In genomic region chr14:52278932-52279746, GRCm38 (mm10) we compare ENCODE assay signal across 8 mouse cellular contexts. TPM values are rescaled to one million over a fixed set of nuclear protein-coding genes. Genes with fewer than 3 reads are reported as not detected.
DNase-seq lines count a peak whose midpoint lies in the region; ATAC-seq and TF ChIP-seq lines count a peak whose summit lies in the region.

TSS of gene Tox4 (plus strand) at chr14:52279146.
TSS of gene Rab2b (minus strand) at chr14:52279545.

- TF ChIP-seq POLR2A in CH12.LX (IDR thresholded peaks at IDR 0.05; ENCODE audit: low read depth, low read length) = peak; percentile 91

- no peaks in the 10 kb centered on the region for H3K27me3 ChIP-seq in CH12.LX (replicated peaks)
- no peaks in the 10 kb centered on the region for H3K27me3 ChIP-seq in forebrain, embryonic 11.5 days (ENCODE audit: control insufficient read depth, insufficient read depth, low read length)
- H3K27me3 ChIP-seq in heart, embryonic 16.5 days (ENCODE audit: control insufficient read depth, insufficient read depth, low read length) = no peaks in the 10 kb centered on the region
- H3K27me3 ChIP-seq in liver, embryonic 15.5 days = no peaks in the 10 kb centered on the region
- no peaks in the 10 kb centered on the region for H3K27me3 ChIP-seq in neural tube, embryonic 12.5 days (replicated peaks)

- peak; percentile 99 for ATAC-seq in forebrain, embryonic 11.5 days (replicated peaks; ENCODE audit: low FRiP score)
- peak; percentile 94 for ATAC-seq in heart, embryonic 16.5 days (replicated peaks; ENCODE audit: extremely low read depth, insufficient read depth, low FRiP score)
- ATAC-seq in liver, embryonic 15.5 days (ENCODE audit: insufficient read depth) = peak; percentile 96
- ATAC-seq in neural tube, embryonic 12.5 days (ENCODE audit: low FRiP score, low read depth) = peak; percentile 98

- H3K36me3 ChIP-seq in CH12.LX (replicated peaks in 1 of 2; ENCODE audit: control insufficient read depth in 1 of 2, insufficient read depth in 1 of 2, low read length in 1 of 2) = peaks cover 16 to 41% of the 10 kb centered on the region in 2 experiments
- H3K36me3 ChIP-seq in forebrain, embryonic 11.5 days (ENCODE audit: control insufficient read depth, insufficient read depth, low read length) = no peaks in the 10 kb centered on the region
- peaks cover 6% of the 10 kb centered on the region for H3K36me3 ChIP-seq in heart, embryonic 16.5 days (ENCODE audit: control insufficient read depth, insufficient read depth)
- 0 out of 2 replicates have a peak, but pooled peaks cover 8% of the 10 kb centered on the region for H3K36me3 ChIP-seq in liver, embryonic 15.5 days (replicated peaks)
- H3K36me3 ChIP-seq in neural tube, embryonic 12.5 days = peaks cover 18% of the 10 kb centered on the region

- in situ Hi-C loops in CH12.LX (cut with MboI; ENCODE audit: low pct_ligation_motif_present, low pct_unique_long_range_greater_than_20kb, low sequenced_read_pairs) = no loop called here

- under 1% methylated on average over 66 of the region's 66 CpGs for WGBS in forebrain, embryonic 11.5 days
- under 1% methylated on average over 59 of the region's 66 CpGs for WGBS in heart, embryonic 16.5 days
- WGBS in liver, embryonic 15.5 days (ENCODE audit: insufficient replicate concordance) = under 1% methylated on average over 66 of the region's 66 CpGs
- under 1% methylated on average over 65 of the region's 66 CpGs for WGBS in neural tube, embryonic 12.5 days

- peak within 1 kb of the TSS; percentile 63 for H3K27ac ChIP-seq in CH12.LX (ENCODE audit: insufficient read depth, low read depth)
- H3K27ac ChIP-seq in forebrain, embryonic 11.5 days (ENCODE audit: low read depth, low read length) = peak within 1 kb of the TSS; percentile 69
- H3K27ac ChIP-seq in heart, embryonic 16.5 days (ENCODE audit: low read length) = peak within 1 kb of the TSS; percentile 90
- peak within 1 kb of the TSS; percentile 92 for H3K27ac ChIP-seq in liver, embryonic 15.5 days (replicated peaks)
- peak within 1 kb of the TSS; percentile 68 for H3K27ac ChIP-seq in neural tube, embryonic 12.5 days

- H3K4me1 ChIP-seq in CH12.LX (ENCODE audit: control insufficient read depth in 1 of 2, insufficient read depth in 2 of 2) = peaks cover 4 to 22% of the 10 kb centered on the region in 2 experiments; a peak in 3 of 4 replicates
- H3K4me1 ChIP-seq in forebrain, embryonic 11.5 days (replicated peaks; ENCODE audit: control insufficient read depth, insufficient read depth, low read length) = no peaks in the 10 kb centered on the region
- peaks cover 12% of the 10 kb centered on the region for H3K4me1 ChIP-seq in heart, embryonic 16.5 days (ENCODE audit: control insufficient read depth, insufficient read depth, low read length)
- H3K4me1 ChIP-seq in liver, embryonic 15.5 days (replicated peaks) = peaks cover 23% of the 10 kb centered on the region
- H3K4me1 ChIP-seq in neural tube, embryonic 12.5 days = peaks cover 7% of the 10 kb centered on the region

- peaks cover 45% of the 10 kb centered on the region for H3K79me2 ChIP-seq in CH12.LX (replicated peaks; ENCODE audit: control insufficient read depth, extremely low read depth, insufficient read depth, poor library complexity, severe bottlenecking)

- peak; percentile 63 to 100 for TF ChIP-seq CTCF in CH12.LX (conservative IDR thresholded peaks at IDR 0.05 in 1 of 2, IDR thresholded peaks at IDR 0.05 in 1 of 2; ENCODE audit: low read depth in 2 of 2, low read length in 2 of 2)

- DNase-seq in CH12.LX (ENCODE audit: extremely low read depth) = peak; percentile 99
- DNase-seq in c-Kit-positive CD71-positive TER-119-negative erythroid progenitor cells, embryonic 14.5 days (ENCODE audit: low read depth) = peak; percentile 99
- peak; percentile 99 for DNase-seq in forebrain, embryonic 11.5 days (ENCODE audit: low spot score)
- DNase-seq in kidney, postnatal 36 days = peak; percentile 98
- peak; percentile 100 for DNase-seq in telencephalon, adult 2 months (ENCODE audit: low read depth, low spot score)

- H3K9me3 ChIP-seq in CH12.LX (replicated peaks; ENCODE audit: low read length) = no peaks in the 10 kb centered on the region
- H3K9me3 ChIP-seq in forebrain, embryonic 11.5 days (ENCODE audit: control insufficient read depth, low read length) = no peaks in the 10 kb centered on the region
- no peaks in the 10 kb centered on the region for H3K9me3 ChIP-seq in heart, embryonic 16.5 days (replicated peaks; ENCODE audit: control insufficient read depth, low read length)
- no peaks in the 10 kb centered on the region for H3K9me3 ChIP-seq in liver, embryonic 15.5 days (replicated peaks)
- H3K9me3 ChIP-seq in neural tube, embryonic 12.5 days = no peaks in the 10 kb centered on the region

- peak within 1 kb of the TSS; percentile 96 for H3K4me2 ChIP-seq in CH12.LX (ENCODE audit: insufficient read depth, low read depth, poor library complexity, severe bottlenecking)
- peak within 1 kb of the TSS; percentile 67 for H3K4me2 ChIP-seq in forebrain, embryonic 11.5 days (ENCODE audit: low read depth, low read length, severe bottlenecking)
- peak within 1 kb of the TSS; percentile 81 for H3K4me2 ChIP-seq in heart, embryonic 16.5 days (ENCODE audit: low read depth, low read length)
- peak within 1 kb of the TSS; percentile 84 for H3K4me2 ChIP-seq in liver, embryonic 15.5 days
- H3K4me2 ChIP-seq in neural tube, embryonic 12.5 days (replicated peaks) = peak within 1 kb of the TSS; percentile 73

- H3K4me3 ChIP-seq in CH12.LX (replicated peaks in 1 of 3; ENCODE audit: low read depth in 2 of 3, low read length in 2 of 3, poor library complexity in 1 of 3) = peak within 1 kb of the TSS; percentile 77 to 96 (median 82)
- H3K4me3 ChIP-seq in forebrain, embryonic 11.5 days (ENCODE audit: low read depth, low read length) = peak within 1 kb of the TSS; percentile 89
- H3K4me3 ChIP-seq in heart, embryonic 16.5 days (ENCODE audit: low read length) = peak within 1 kb of the TSS; percentile 82
- peak within 1 kb of the TSS; percentile 80 for H3K4me3 ChIP-seq in liver, embryonic 15.5 days (replicated peaks)
- peak within 1 kb of the TSS; percentile 88 for H3K4me3 ChIP-seq in neural tube, embryonic 12.5 days

- H3K9ac ChIP-seq in CH12.LX (ENCODE audit: insufficient read depth, low read depth) = peak within 1 kb of the TSS; percentile 87
- peak within 1 kb of the TSS; percentile 78 for H3K9ac ChIP-seq in forebrain, embryonic 11.5 days (ENCODE audit: low read length)
- H3K9ac ChIP-seq in heart, embryonic 16.5 days (ENCODE audit: low read length) = peak within 1 kb of the TSS; percentile 93
- peak within 1 kb of the TSS; percentile 76 for H3K9ac ChIP-seq in liver, embryonic 15.5 days
- H3K9ac ChIP-seq in neural tube, embryonic 12.5 days = peak within 1 kb of the TSS; percentile 88

- no peak; the same call in 1 of the 2 replicates for TF ChIP-seq RAD21 in CH12.LX (IDR thresholded peaks at IDR 0.05; ENCODE audit: low read depth, low read length)

- TF ChIP-seq EP300 in CH12.LX (IDR thresholded peaks at IDR 0.05; ENCODE audit: low read length) = no peak

- dilution Hi-C loops in CH12.LX (cut with MboI; ENCODE audit: extremely low pct_ligation_motif_present, extremely low pct_unique_long_range_greater_than_20kb, low sequenced_read_pairs) = no loop called here

TF ChIP-seq in CH12.LX, 34 proteins besides CTCF, POLR2A, EP300 and RAD21 (continues in another document):
- TF ChIP-seq CHD2 (IDR thresholded peaks at IDR 0.05; ENCODE audit: low read length) (0 out of 2 replicates have a peak, but pooled peaks have one; percentile 20), MAX (IDR thresholded peaks at IDR 0.05; ENCODE audit: low read length) (no peak), E2F4 (IDR thresholded peaks at IDR 0.05; ENCODE audit: insufficient replicate concordance, low read depth, low read length) (no peak), ZKSCAN1 (IDR thresholded peaks at IDR 0.05; ENCODE audit: borderline replicate concordance, low read depth, low read length) (no peak), RCOR1 (conservative IDR thresholded peaks at IDR 0.05; ENCODE audit: low read depth, low read length) (no peak), BHLHE40 (IDR thresholded peaks at IDR 0.05; ENCODE audit: low read depth, low read length) (no peak), NRF1 (IDR thresholded peaks at IDR 0.05; ENCODE audit: low read depth, low read length) (no peak), MYC (IDR thresholded peaks at IDR 0.05; ENCODE audit: low read depth, low read length) (no peak), USF2 (conservative IDR thresholded peaks at IDR 0.05; ENCODE audit: low read depth, low read length) (no peak), MAFK (IDR thresholded peaks at IDR 0.05; ENCODE audit: insufficient replicate concordance, low read length) (no peak), MEF2A (IDR thresholded peaks at IDR 0.05; ENCODE audit: borderline replicate concordance, low read depth, low read length) (peak; percentile 58; the same call in 1 of the 2 replicates), NELFE (IDR thresholded peaks at IDR 0.05; ENCODE audit: low read depth, low read length) (peak; percentile 84), ETS1 (conservative IDR thresholded peaks at IDR 0.05; ENCODE audit: low read depth, low read length) (no peak), ZNF384 (IDR thresholded peaks at IDR 0.05; ENCODE audit: low read depth, low read length) (no peak), JUN (IDR thresholded peaks at IDR 0.05; ENCODE audit: insufficient read depth, low read depth, low read length) (no peak), MAZ (IDR thresholded peaks at IDR 0.05; ENCODE audit: low read depth, low read length) (peak; percentile 85), CHD1 (IDR thresholded peaks at IDR 0.05; ENCODE audit: low read depth, low read length) (no peak), PAX5 (IDR thresholded peaks at IDR 0.05; ENCODE audit: low read length) (no peak)

RNA-seq across cellular contexts. Expression of gene Tox4, which starts in this region (rescaled TPM):
- 41.6 and 45.7 TPM in 2 replicates for total RNA-seq in CH12.LX (2012; rRNA removed)
- 56.3 and 58.9 TPM in 2 replicates for total RNA-seq in CH12.LX (2014; rRNA removed)
- 43.5 and 49.1 TPM in 2 replicates for polyA plus RNA-seq in CH12.LX (2012; ENCODE audit: insufficient read length, low read depth)
- polyA plus RNA-seq in forebrain, embryonic 11.5 days (2014; fragmentation: Nextera tagmentation; extraction: Ambion mirVana) = 54.8 and 56.2 TPM in 2 replicates
- 28.8 and 33.7 TPM in 2 replicates for polyA plus RNA-seq in heart, embryonic 16.5 days (2015; fragmentation: Nextera tagmentation; extraction: Ambion mirVana)
- polyA plus RNA-seq in liver, embryonic 15.5 days (2015; fragmentation: Nextera tagmentation; extraction: Ambion mirVana) = 16.4 and 18.1 TPM in 2 replicates
- 51.8 and 56.6 TPM in 2 replicates for polyA plus RNA-seq in neural tube, embryonic 12.5 days (2016; fragmentation: Nextera tagmentation; extraction: Ambion mirVana)

RNA-seq across cellular contexts. Expression of gene Rab2b, which starts in this region (rescaled TPM):
- total RNA-seq in CH12.LX (2012; rRNA removed) (3.8 and 4.6 TPM in 2 replicates), CH12.LX (2014; rRNA removed) (7.8 and 10.2 TPM in 2 replicates)
- polyA plus RNA-seq in CH12.LX (2012; ENCODE audit: insufficient read length, low read depth) = 5.7 and 6.9 TPM in 2 replicates
- polyA plus RNA-seq in forebrain, embryonic 11.5 days (2014; fragmentation: Nextera tagmentation; extraction: Ambion mirVana) = 33.5 and 35.8 TPM in 2 replicates
- 15.5 and 16.5 TPM in 2 replicates for polyA plus RNA-seq in heart, embryonic 16.5 days (2015; fragmentation: Nextera tagmentation; extraction: Ambion mirVana)
- polyA plus RNA-seq in liver, embryonic 15.5 days (2015; fragmentation: Nextera tagmentation; extraction: Ambion mirVana) = 2.6 and 3.1 TPM in 2 replicates
- 43.7 and 52.9 TPM in 2 replicates for polyA plus RNA-seq in neural tube, embryonic 12.5 days (2016; fragmentation: Nextera tagmentation; extraction: Ambion mirVana)

Comparison
In these comparisons a context has a peak if more than half of its experiments do, and no peak if none do; other contexts are left out.
1. Peak in every context shown above with its lines: DNase-seq, ATAC-seq, H3K4me3 ChIP-seq and H3K27ac ChIP-seq.